Mouse (Mus musculus) embryonic fibroblast, embryonic 13.5 days (primary cell): ENCODE measurements around the gene Ccl6.

Experiments used
- CTCF ChIP-seq: IDR thresholded peaks from 2 replicates; pipeline ENCODE4 v1.5.1; 2011; ENCODE audit warnings: mild to moderate bottlenecking, control low read depth, low read length, moderate library complexity, borderline replicate concordance; ENCODE audit not compliant: insufficient read depth
- POLR2A ChIP-seq: IDR thresholded peaks from 2 replicates; pipeline ENCODE4 v1.6.1; 2011; ENCODE audit warnings: low read depth, mild to moderate bottlenecking, control low read depth, low read length, moderate library complexity

DNA sequence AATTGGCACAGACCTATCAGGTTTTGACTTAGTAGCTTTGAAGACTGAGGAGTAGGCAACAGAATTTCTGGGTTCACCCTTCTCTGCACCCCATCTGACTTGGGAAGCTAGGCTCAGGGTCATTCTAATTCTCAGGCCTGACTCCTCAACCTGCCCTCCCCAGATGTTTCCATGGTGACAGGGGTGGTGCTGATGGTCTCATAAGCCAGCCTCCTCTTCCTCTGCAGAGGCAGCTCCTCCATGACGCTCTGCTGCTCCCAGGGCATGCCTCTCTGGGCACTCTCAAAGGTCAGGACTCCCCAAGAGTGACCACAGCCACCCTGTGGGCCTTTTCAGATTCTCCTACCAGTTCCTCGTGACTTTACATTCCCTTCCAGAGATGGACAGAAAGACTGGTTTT is 46.0 kb upstream of the Ccl6 start:
- no peak for TF ChIP-seq CTCF
- no peak for TF ChIP-seq POLR2A
